Mouse (Mus musculus) hindbrain, embryonic 16.5 days (tissue): ENCODE results near the gene Olfr68. TPM values are rescaled to one million over a fixed set of nuclear protein-coding genes. Genes with fewer than 3 reads are reported as not detected.
"Not testable (repeated sequence)": the region's sequence is repeated elsewhere in the genome, so short reads cannot be mapped to it uniquely, and the experiment has no call there.

Source experiments
- ATAC-seq: fragments of 200-750 bp; cut with Nextera tagmentation; 2 replicates; pipeline ENCODE4 v1.8.0; 2017; ENCODE audit warnings: moderate TSS enrichment, moderate library complexity
- H3K27ac ChIP-seq: fragments of 300-500 bp; sonication (generic); 2 replicates; pipeline ENCODE4 v1.5.1; 2014; ENCODE audit warnings: low read depth, mild to moderate bottlenecking, control low read depth, low read length, moderate library complexity
- H3K27me3 ChIP-seq: fragments of 300-500 bp; sonication (generic); replicated peaks from 2 replicates; pipeline ENCODE4 v1.6.1; 2014; ENCODE audit warnings: low read length; ENCODE audit not compliant: control insufficient read depth, insufficient read depth
- H3K36me3 ChIP-seq: fragments of 300-500 bp; sonication (generic); 2 replicates; pipeline ENCODE4 v1.6.1; 2014; ENCODE audit warnings: mild to moderate bottlenecking, low read length, moderate library complexity, mixed read lengths; ENCODE audit not compliant: control insufficient read depth, insufficient read depth
- H3K4me1 ChIP-seq: fragments of 300-500 bp; sonication (generic); 2 replicates; pipeline ENCODE4 v1.6.1; 2014; ENCODE audit warnings: low read depth, low read length; ENCODE audit not compliant: control insufficient read depth, insufficient read depth
- H3K4me2 ChIP-seq: fragments of 300-500 bp; sonication (generic); 2 replicates; pipeline ENCODE4 v1.6.1; 2014; ENCODE audit warnings: mild to moderate bottlenecking, low read length, control low read depth, moderate library complexity
- H3K4me3 ChIP-seq: fragments of 300-500 bp; sonication (generic); 2 replicates; pipeline ENCODE4 v1.5.1; 2014; ENCODE audit warnings: mild to moderate bottlenecking, low read length, control low read depth, moderate library complexity
- H3K9ac ChIP-seq: fragments of 300-500 bp; sonication (generic); 2 replicates; pipeline ENCODE4 v1.6.1; 2014; ENCODE audit warnings: low read depth, mild to moderate bottlenecking, control low read depth, low read length, moderate library complexity
- H3K9me3 ChIP-seq: fragments of 300-500 bp; sonication (generic); 2 replicates; pipeline ENCODE4 v1.6.1; 2014; ENCODE audit warnings: mild to moderate bottlenecking, low read length, moderate library complexity; ENCODE audit not compliant: control insufficient read depth
- WGBS: fragments of 180-500 bp; shearing (Covaris S2); extraction: QIAGEN DNeasy Blood & Tissue Kit; methylation state at CpG from one replicate; pipeline ENCODE4 v1.1.7; 2014; 5-methylcytosine and 5-hydroxymethylcytosine counted together
- polyA plus RNA-seq: library from polyadenylated mRNA; unstranded; fragments of >200 nt; fragmentation: Nextera tagmentation; extraction: Ambion mirVana; gene quantifications from 2 replicates; pipeline ENCODE4 v1.2.1, GENCODE M21; 2015

The Olfr68 gene
- polyA plus RNA-seq, 1 experiment from 2014 or later = not detected

DNA sequence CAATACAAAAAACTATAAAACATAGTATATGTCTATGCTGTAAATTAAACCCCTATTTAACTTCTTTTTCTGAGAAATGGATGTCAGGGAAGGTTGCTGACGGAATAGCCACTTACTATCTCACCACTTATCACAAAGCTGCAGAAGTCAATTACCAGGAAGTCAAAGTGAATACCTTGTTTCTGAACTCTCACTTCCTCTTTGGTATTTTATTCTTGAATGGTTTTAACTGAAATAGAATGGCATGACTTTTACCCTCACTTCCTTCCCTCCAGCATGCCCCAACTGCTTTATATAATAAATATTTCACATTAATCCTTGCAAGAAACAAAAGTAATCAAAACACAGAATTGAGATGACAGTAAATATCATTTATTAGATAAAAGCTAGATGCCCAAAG lies 32.7 kb upstream of the Olfr68 start:
- 72% methylated on average over 1 of the region's 1 CpGs for WGBS
- ATAC-seq = no peak
- no peak overlapping the region for H3K27ac ChIP-seq

DNA sequence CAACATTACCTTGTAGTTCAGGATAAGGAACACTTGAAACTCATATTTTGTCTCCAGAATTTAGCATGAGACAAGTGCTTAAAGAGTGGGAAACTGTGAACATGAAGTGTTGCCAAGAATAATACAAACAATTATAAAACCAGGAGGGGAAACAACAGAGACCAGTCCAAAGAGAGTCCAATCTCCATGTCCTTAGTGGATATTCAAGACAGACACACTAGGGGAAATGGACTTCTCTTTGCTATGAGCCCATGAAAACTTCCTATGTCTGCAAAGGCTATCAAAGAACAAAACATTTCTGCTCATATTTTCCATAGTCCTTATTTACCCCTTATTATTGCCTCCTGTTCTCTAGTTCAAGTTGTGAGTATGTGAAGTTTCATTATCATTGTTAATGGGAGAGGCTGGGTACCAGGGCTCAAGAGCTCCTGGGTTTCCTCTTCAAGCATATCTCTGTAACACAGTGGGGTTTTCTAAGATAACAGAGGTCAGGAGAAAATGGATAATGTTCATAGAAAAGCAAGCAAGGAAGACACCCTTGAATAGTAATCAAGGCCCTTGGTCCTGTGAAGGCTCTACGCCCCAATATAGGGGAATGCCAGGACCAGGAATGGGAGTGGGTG lies 31.8 kb upstream of the Olfr68 start:
- no peaks in the 10 kb centered on the region for H3K4me1 ChIP-seq
- H3K4me2 ChIP-seq = no peak overlapping the region
- no peak overlapping the region for H3K27ac ChIP-seq
- H3K4me3 ChIP-seq = no peak overlapping the region
- ATAC-seq = no peak
- 94% methylated on average over 1 of the region's 1 CpGs for WGBS
- no peaks in the 10 kb centered on the region for H3K9me3 ChIP-seq
- H3K9ac ChIP-seq = no peak overlapping the region
- no peaks in the 10 kb centered on the region for H3K27me3 ChIP-seq
- H3K36me3 ChIP-seq = no peaks in the 10 kb centered on the region

More for the DNA sequence above, 32.7 kb upstream of the Olfr68 start:
- H3K9ac ChIP-seq = no peak overlapping the region
- H3K27me3 ChIP-seq = no peaks in the 10 kb centered on the region
- H3K4me1 ChIP-seq = no peaks in the 10 kb centered on the region
- H3K4me2 ChIP-seq = no peak overlapping the region
- H3K4me3 ChIP-seq = no peak overlapping the region
- no peaks in the 10 kb centered on the region for H3K9me3 ChIP-seq
- no peaks in the 10 kb centered on the region for H3K36me3 ChIP-seq

DNA sequence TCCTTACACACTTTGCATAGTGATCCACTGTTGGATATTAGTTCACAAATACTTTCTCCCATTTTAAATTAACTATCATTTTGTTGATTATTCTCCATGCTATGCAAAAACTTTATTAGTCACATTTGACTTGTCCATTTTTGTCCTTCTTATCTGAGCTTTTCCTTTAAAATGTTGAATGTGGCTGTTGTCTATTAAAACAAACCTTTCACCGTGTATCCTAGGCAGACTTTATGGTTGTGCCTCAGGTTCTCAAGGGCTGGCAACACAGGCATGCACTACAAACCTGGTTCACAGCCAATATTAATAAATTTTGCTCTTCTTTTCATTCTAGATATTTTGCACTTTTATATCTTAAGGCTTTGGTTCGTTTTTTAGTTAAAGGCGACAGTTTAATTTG lies 31.2 kb upstream of the Olfr68 start:
- no peak overlapping the region for H3K27ac ChIP-seq
- H3K9ac ChIP-seq = no peak overlapping the region
- no peaks in the 10 kb centered on the region for H3K4me1 ChIP-seq
- no peaks in the 10 kb centered on the region for H3K9me3 ChIP-seq
- H3K27me3 ChIP-seq = no peaks in the 10 kb centered on the region
- H3K36me3 ChIP-seq = no peaks in the 10 kb centered on the region
- 83% methylated on average over 3 of the region's 3 CpGs for WGBS
- no peak overlapping the region for H3K4me2 ChIP-seq
- H3K4me3 ChIP-seq = no peak overlapping the region
- ATAC-seq = no peak

DNA sequence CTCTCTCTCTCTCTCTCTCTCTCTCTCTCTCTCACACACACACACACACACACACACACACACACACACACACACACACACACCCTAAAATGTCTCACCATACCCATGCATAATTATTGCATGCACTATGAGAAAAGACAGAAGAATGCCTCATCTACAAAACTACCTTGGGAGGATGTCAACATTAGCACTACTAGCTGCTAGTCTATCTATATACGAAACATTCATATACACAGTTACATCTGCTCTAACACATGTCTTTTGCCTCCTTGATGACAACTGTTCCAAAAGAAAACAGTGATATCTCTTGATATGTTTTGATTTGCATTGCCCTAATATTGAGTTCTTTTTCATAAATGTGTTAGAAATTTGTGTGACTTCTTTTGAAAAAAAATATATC lies 30.8 kb upstream of the Olfr68 start:
- no peak overlapping the region for H3K4me2 ChIP-seq
- no peaks in the 10 kb centered on the region for H3K36me3 ChIP-seq
- ATAC-seq = no peak
- no peak overlapping the region for H3K9ac ChIP-seq
- H3K27ac ChIP-seq = no peak overlapping the region
- H3K9me3 ChIP-seq = no peaks in the 10 kb centered on the region
- H3K27me3 ChIP-seq = no peaks in the 10 kb centered on the region
- H3K4me1 ChIP-seq = no peaks in the 10 kb centered on the region
- WGBS = 87% methylated on average over 1 of the region's 1 CpGs
- H3K4me3 ChIP-seq = no peak overlapping the region

DNA sequence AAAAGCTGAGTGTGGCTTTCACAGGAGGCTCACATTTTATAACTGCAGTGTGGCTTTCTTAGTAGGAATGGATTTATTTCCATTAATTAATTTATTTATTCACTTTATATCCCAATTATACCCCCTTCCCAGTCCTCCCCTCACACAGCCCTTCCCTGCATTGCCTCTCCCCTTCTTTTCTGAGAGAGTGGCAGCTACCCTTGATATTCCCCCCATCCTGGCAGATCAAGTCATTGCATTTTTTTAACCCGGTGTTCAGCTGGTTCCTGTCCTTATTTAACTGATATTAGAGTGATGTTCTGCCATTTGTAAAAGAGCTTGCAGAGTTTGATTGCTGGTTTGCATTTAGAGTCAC lies 30.3 kb upstream of the Olfr68 start:
- ATAC-seq = no peak
- no peaks in the 10 kb centered on the region for H3K36me3 ChIP-seq
- no peaks in the 10 kb centered on the region for H3K27me3 ChIP-seq
- H3K27ac ChIP-seq = no peak overlapping the region
- H3K9ac ChIP-seq = no peak overlapping the region
- WGBS = 70% methylated on average over 1 of the region's 1 CpGs
- no peak overlapping the region for H3K4me2 ChIP-seq
- no peaks in the 10 kb centered on the region for H3K4me1 ChIP-seq
- H3K9me3 ChIP-seq = no peaks in the 10 kb centered on the region
- no peak overlapping the region for H3K4me3 ChIP-seq

DNA sequence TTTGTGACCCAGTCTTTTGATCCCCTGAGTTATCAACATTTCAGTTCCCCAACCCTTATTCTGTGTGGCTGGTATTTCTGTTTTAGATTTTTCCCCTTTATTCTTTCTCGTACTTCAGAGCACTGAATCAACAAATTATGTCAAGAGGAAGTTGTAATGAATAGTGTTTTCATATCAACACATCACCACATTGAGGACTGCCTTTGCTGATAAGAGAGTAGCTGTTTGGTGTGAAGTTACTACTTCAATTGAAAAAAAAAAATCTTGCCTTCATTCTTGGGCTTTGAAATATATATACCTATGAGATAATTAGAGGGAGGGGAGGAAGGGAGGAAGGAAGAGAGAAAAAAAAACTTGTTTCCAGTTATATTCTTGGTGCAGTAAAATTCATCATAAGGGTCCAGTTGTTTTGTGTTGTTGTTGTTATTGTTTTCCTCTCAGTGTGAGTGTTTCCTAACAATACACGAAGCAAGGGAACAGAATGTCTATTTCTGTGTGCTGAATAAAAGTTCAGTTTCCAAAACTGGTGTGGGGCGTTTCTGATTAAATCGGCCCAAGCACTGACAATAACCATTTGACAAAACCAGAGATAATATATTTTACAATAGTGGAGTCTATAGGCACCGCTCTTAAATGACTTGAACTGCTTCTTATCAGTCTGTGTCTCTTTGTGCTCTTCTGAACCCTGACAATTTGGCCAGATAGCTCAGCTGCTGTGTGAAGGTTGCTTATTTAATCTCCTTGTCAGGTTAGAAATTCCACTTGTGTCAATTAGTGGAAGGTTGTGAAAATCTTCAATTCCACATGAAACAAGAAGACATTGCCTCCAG lies 29.7 kb upstream of the Olfr68 start:
- H3K27ac ChIP-seq = no peak overlapping the region
- 79% methylated on average over 5 of the region's 5 CpGs for WGBS
- no peaks in the 10 kb centered on the region for H3K9me3 ChIP-seq
- no peak for ATAC-seq
- H3K4me2 ChIP-seq = no peak overlapping the region
- H3K27me3 ChIP-seq = no peaks in the 10 kb centered on the region
- no peaks in the 10 kb centered on the region for H3K36me3 ChIP-seq
- no peak overlapping the region for H3K4me3 ChIP-seq
- no peak overlapping the region for H3K9ac ChIP-seq
- H3K4me1 ChIP-seq = no peaks in the 10 kb centered on the region

DNA sequence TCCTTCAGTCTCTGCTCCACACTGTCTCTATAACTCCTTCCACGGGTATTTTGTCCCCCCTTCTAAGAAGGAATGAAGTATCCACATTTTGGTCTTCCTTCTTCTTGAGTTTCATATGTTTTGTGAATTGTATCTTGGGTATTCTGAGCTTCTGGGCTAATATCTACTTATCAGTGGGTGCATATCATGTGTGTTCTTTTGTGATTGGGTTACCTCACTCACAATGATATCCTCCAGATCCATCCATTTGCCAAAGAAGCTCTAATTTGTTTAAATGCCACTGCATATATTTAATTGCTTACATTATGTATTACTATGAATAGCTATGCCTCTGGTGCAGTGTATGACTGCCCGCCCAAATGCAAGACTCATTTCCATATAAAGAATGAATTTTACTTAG lies 28.6 kb upstream of the Olfr68 start:
- not testable (repeated sequence) for H3K9ac ChIP-seq, H3K4me1 ChIP-seq, H3K4me3 ChIP-seq, ATAC-seq, H3K36me3 ChIP-seq, H3K4me2 ChIP-seq, H3K9me3 ChIP-seq, H3K27me3 ChIP-seq, H3K27ac ChIP-seq
- WGBS = 90% methylated on average over 2 of the region's 2 CpGs

DNA sequence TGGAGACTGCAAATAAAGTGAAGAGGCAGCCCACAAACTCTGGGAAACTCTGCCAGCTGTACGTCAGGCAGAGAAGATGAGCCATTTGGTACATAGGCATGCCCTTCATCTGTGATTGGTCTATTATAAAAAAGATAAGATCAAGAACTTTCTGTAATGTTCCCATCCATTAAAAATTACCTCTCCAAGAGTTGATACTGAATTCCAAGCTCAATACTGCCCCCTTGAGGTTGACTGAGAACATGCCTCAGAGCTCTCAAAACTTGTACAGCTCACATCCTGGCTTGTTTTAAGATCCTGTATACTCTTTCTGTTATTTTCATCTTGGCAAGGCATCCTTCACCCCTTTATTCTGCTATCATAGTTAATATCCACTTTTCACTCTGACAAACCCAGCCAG lies 27.4 kb upstream of the Olfr68 start:
- ATAC-seq = no peak
- Histone ChIP-seq H3K9me3 (no peaks in the 10 kb centered on the region), H3K4me3 (no peak overlapping the region), H3K9ac (no peak overlapping the region), H3K27ac (no peak overlapping the region), H3K4me1 (no peaks in the 10 kb centered on the region), H3K4me2 (no peak overlapping the region), H3K27me3 (no peaks in the 10 kb centered on the region), H3K36me3 (no peaks in the 10 kb centered on the region)
- 85% methylated on average over 1 of the region's 1 CpGs for WGBS

DNA sequence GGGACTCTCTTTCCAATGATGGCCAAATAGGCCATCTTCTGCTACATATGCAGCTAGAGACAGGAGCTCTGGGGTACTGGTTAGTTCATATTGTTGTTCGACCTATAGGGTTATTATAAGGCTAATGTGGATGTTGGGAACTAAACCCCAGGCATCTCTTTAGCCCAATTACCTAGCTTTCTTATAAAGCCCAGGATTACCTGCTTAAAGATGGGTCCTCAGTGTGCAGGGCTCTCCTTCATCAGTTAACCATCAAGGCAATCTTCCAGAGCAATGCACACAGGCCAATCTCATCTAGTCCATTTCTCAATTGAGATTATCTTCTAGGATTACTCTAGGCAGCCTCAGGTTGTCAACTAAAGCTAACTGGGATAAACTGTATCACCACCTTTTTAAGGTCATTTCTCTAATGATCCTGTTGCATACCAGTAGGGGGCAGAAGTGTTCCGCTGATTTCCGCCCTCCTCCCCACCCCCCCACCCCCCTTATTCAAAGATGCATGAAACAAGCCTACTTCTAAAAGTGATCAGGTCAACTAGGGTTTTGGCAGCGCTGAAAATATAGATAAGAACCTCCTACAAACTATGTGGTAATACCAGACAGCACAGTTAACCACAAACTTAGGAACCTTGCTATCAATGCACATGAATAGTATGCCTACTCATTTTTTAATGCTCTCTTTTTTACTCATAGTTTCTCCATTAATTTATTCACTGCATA lies 13.3 kb upstream of the Olfr68 start:
- ATAC-seq = no peak
- WGBS = 31% methylated on average over 4 of the region's 4 CpGs
- H3K4me1 ChIP-seq = no peaks in the 10 kb centered on the region

More for the DNA sequence above, 13.3 kb upstream of the Olfr68 start:
- H3K27ac ChIP-seq = no peak overlapping the region
- no peak overlapping the region for H3K4me2 ChIP-seq
- H3K4me3 ChIP-seq = no peak overlapping the region
- no peaks in the 10 kb centered on the region for H3K9me3 ChIP-seq
- no peaks in the 10 kb centered on the region for H3K36me3 ChIP-seq
- H3K9ac ChIP-seq = no peak overlapping the region
- H3K27me3 ChIP-seq = no peaks in the 10 kb centered on the region
